Mouse (Mus musculus): Measurements from ENCODE around the gene Cmtr2.

The Cmtr2 gene

GRCm38 (mm10) chr8:110247238-110247637 is 31.8 kb downstream of the Cmtr2 start:
- in situ Hi-C loops (cut with MboI, MseI): no loop called here

GRCm38 (mm10) chr8:110253986-110254385 is 38.5 kb downstream of the Cmtr2 start:
- in situ Hi-C loops (cut with MboI, MseI): no loop called here

- in situ Hi-C loops (cut with MboI, MseI): no loop called here
Measured at GRCm38 (mm10) chr8:110265796-110266305, 50.4 kb downstream of the Cmtr2 start.

GRCm38 (mm10) chr8:110266741-110267140 is 51.3 kb downstream of the Cmtr2 start, which contains the start of gene Hydin:
Gene Hydin, plus strand, starts transcription at chr8:110266977.
- in situ Hi-C loops (cut with MboI, MseI): no loop called here

GRCm38 (mm10) chr8:110267268-110267667 is 51.8 kb downstream of the Cmtr2 start:
- in situ Hi-C loops (cut with MboI, MseI): no loop called here

- in situ Hi-C loops (cut with MboI, MseI): no loop called here
Measured at GRCm38 (mm10) chr8:110270659-110271058, 55.2 kb downstream of the Cmtr2 start.

- in situ Hi-C loops (cut with MboI, MseI): no loop called here
Measured at GRCm38 (mm10) chr8:110273394-110273793, 57.9 kb downstream of the Cmtr2 start.
